Mouse (Mus musculus) right cerebral cortex, postnatal 36 days (tissue): ENCODE data around the gene Gpr18.

Experiments used
- DNase-seq, 2 experiments: peaks; one replicate each; pipeline ENCODE4 v3.0.0; 2022; ENCODE audit warnings: low spot score in 2 of 2, mixed read lengths in 1 of 2

Gene Gpr18

GRCm38 (mm10) chr14:121922731-121923130, 7.2 kb upstream of the Gpr18 start:
- DNase-seq = no peak

DNA sequence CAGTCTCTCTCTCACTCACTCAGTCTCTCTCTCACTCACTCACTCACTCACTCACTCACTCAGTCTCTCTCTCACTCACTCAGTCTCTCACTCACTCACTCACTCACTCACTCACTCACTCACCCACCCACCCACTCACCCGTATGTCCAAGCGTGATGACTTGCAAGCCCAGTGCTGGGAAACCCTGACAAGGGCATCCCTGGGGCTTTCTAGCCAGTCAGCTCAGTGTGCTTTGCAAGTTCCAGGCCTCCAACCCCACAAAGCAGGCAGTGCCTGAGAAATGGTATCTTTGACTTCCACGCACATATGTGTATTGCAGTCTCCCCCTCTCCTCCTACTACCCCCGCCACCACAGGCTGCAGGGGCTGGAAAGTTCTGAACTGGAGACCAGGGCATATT, 6.4 kb upstream of the Gpr18 start:
- DNase-seq = no peak

GRCm38 (mm10) chr14:121920511-121921124, 5.0 kb upstream of the Gpr18 start:
- DNase-seq = no peak

GRCm38 (mm10) chr14:121919752-121920151, 4.2 kb upstream of the Gpr18 start:
- no peak for DNase-seq

GRCm38 (mm10) chr14:121918266-121918665, 2.7 kb upstream of the Gpr18 start:
- no peak for DNase-seq

GRCm38 (mm10) chr14:121916311-121917094, 922 bp upstream of the Gpr18 start:
- DNase-seq = no peak

DNA sequence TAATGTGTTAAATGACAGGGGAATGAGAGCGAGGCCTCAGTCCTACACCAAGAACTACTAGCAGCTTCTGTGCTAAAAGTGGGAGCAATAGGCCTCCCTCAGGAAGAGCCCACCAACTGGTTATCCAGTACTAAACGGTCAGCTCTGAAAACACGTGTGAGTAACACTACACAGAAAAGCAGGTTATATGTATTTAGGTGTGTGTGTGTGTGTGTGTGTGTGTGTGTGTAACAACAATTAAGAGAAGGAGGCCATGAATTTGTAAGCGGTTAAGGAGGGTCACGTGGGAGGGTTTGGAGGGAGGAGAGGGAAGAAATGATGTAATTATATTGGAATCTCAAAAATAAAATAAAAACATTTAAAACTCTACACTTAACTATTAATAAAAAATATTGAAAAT, 438 bp downstream of the Gpr18 start:
- DNase-seq = no peak

DNA sequence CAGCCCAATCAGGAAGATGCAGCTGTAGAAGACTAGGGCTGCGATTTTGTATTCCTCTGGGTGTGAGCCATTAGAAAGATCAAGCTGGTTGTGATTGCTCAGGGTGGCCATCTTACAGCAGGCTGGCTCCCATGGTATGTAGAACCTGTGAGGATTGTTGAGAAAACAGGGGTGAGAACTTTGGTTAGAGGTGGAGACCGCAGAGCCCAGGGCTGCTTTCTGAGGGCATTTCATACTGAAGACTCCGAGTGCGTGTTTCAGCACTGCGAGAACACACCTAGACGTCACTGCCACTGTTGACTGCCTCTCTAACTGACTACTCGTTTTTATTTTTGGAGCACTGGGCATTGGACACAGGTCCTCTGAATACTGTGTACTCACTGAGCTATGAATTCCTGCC, 3.1 kb downstream of the Gpr18 start:
- DNase-seq = no peak

DNA sequence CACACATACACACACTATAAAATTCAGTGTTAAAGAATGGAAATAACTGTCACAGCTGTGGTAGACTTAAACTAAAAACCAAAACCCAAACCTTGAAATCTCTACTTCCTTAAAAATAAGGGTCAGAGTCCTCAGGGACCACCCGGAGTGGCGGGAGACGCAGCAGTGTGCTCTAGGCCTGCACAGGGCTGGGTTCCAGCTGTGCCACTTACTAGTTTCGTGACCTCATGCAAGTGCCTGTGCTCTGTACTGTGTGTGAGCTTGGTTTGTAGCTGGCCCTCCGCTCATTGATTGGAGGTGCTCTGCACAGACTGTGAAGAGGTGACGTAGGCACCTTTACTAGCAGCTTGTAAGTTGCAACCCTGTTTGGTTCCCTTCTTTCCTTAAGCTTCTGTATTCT, 5.7 kb downstream of the Gpr18 start:
- no peak for DNase-seq

GRCm38 (mm10) chr14:121906992-121907681, 8.4 kb downstream of the Gpr18 start:
- DNase-seq = no peak

- no peak for DNase-seq
Observed at GRCm38 (mm10) chr14:121906341-121906991, 9.1 kb downstream of the Gpr18 start.

GRCm38 (mm10) chr14:121904754-121905153, 10.8 kb downstream of the Gpr18 start:
- DNase-seq = no peak

GRCm38 (mm10) chr14:121903381-121903876, 12.2 kb downstream of the Gpr18 start:
- DNase-seq = no peak

- no peak for DNase-seq
Observed at GRCm38 (mm10) chr14:121901511-121901910, 14.1 kb downstream of the Gpr18 start.

DNA sequence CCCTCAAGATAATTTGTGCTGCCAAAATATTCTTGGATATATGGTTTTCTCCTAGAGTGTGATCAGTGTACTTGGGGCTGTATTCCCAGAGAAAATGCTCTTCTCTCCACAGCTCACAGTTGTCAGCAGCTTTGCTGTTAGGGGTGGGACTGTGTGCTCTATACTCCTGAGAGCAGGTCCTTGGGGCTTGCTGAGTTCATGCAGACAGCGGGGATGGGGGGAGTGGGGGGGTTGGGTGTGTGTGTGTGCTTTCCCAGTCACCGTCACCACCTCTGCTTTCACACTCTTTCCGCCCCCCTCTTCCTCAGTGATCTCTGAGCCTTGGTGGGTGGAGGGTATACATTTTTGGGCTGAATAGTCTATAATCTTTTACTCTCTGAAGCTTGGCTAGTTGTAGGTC, 16.5 kb downstream of the Gpr18 start:
- DNase-seq = no peak

GRCm38 (mm10) chr14:121898509-121898908, 17.1 kb downstream of the Gpr18 start:
- DNase-seq = no peak

DNA sequence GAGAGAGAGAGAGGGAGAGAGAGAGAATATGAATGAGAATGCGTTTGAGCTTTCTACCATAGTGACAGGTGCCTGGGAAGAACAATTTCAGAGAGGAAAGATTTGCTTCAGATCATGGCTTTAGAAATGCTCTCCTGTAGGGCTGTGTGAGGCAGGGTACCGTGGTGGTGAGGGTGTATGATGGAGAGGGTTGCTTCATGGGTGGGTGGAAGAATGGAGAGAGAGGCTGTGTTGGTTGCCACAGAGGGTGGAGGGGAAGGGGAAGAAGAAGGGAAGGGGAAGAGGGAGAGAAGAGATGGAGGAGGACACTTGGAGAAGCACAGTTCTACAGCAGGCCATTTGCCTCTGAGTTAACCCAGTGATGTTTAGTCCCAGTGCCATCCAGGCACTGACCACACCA, 17.8 kb downstream of the Gpr18 start:
- no peak for DNase-seq

- no peak for DNase-seq
Observed at GRCm38 (mm10) chr14:121896126-121897090, 19.2 kb downstream of the Gpr18 start.

DNA sequence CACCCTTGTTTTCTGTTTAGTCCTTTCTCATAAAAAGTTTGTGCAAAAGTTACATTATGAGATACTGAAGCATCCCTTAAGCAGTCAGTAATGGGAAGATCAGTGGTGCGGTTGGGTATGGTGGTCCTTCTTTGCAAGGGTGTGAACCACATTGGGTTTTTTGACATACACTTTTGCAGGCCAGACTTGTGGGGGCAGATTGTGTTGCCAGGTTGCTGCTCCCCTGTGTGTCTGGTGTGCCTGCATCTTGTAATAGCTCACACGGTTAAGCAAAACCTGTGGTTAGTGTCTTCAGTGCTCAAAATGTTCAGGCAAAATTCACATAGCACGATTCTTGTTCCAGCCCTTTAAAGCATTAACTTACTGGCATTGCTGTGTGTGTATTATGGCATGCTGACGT, 20.3 kb downstream of the Gpr18 start:
- DNase-seq = no peak

DNA sequence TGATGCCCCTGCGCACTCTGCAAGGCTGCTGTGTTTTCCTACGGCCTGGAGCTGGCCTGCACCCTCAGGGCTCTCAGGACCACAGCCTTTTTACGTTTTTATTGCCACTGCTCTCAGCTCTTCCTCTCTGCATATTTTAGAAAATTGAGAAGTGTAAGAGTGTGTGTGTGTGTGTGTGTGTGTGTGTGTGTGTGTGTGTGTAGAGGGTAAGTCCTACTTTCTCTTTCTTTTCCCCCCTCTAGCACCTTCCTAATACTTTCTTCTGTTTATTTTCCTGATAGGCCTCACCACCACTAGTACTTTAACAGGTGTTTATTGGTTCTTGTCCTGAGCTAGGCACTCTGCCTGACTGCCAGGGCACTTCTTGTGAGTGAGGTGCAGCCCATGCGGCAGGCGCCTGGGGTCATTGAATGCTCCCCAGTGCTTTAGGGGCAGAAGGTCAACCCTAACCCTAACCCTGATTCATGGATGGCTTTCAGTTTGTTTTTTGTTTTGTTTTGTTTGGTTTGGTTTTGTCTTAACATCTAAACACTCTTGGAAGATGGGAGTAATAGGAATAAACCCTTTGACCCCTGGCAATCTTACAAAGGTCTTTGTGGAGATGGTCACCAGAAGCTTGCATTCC, 21.0 kb downstream of the Gpr18 start:
- DNase-seq = no peak

- no peak for DNase-seq
Observed at GRCm38 (mm10) chr14:121893747-121894146, 21.8 kb downstream of the Gpr18 start.
